Mouse (Mus musculus): ENCODE data around the gene Ak1. TPM values are rescaled to one million over a fixed set of nuclear protein-coding genes. Genes with fewer than 3 reads are reported as not detected.

Gene Ak1
- polyA plus RNA-seq, 1 experiment from 2014 or later, result 2.2 TPM

- H3K4me2 ChIP-seq, result no peak overlapping the region
- peaks cover 3% of the 10 kb centered on the region; the same call in 1 of the 2 replicates for H3K4me1 ChIP-seq (replicated peaks)
- peaks cover 3% of the 10 kb centered on the region; the same call in 1 of the 2 replicates for H3K9me3 ChIP-seq (replicated peaks)
- no peak overlapping the region for H3K9ac ChIP-seq
- ATAC-seq (ENCODE audit: low read depth) (no peak), DNase-seq (no peak)
- H3K4me3 ChIP-seq (replicated peaks), result no peak overlapping the region
- H3K36me3 ChIP-seq, result peaks cover 50% of the 10 kb centered on the region
- H3K27me3 ChIP-seq, result no peaks in the 10 kb centered on the region
- WGBS (ENCODE audit: insufficient replicate concordance), result 60% methylated on average over 7 of the region's 7 CpGs
- H3K27ac ChIP-seq, result no peak overlapping the region
Observed at GRCm38 (mm10) chr2:32680051-32680451, 58.5 kb downstream of the Ak1 start.

- Histone ChIP-seq H3K9me3 (replicated peaks) (peaks cover 3% of the 10 kb centered on the region; the same call in 1 of the 2 replicates), H3K9ac (no peak overlapping the region), H3K4me2 (no peak overlapping the region), H3K27ac (no peak overlapping the region), H3K36me3 (peaks cover 52% of the 10 kb centered on the region), H3K27me3 (no peaks in the 10 kb centered on the region), H3K4me3 (replicated peaks) (no peak overlapping the region), H3K4me1 (replicated peaks) (peaks cover 3% of the 10 kb centered on the region; the same call in 1 of the 2 replicates)
- no peak for DNase-seq
- no peak for ATAC-seq (ENCODE audit: low read depth)
- 79% methylated on average over 19 of the region's 19 CpGs for WGBS (ENCODE audit: insufficient replicate concordance)
Observed at GRCm38 (mm10) chr2:32680961-32681650, 59.5 kb downstream of the Ak1 start.

GRCm38 (mm10) chr2:32681754-32682153 lies 60.2 kb downstream of the Ak1 start:
- 65% methylated on average over 6 of the region's 6 CpGs for WGBS (ENCODE audit: insufficient replicate concordance)
- ATAC-seq (ENCODE audit: low read depth) (no peak), DNase-seq (no peak)
- no peak overlapping the region for H3K4me2 ChIP-seq
- peaks cover 59% of the 10 kb centered on the region for H3K36me3 ChIP-seq
- peaks cover 3% of the 10 kb centered on the region; the same call in 1 of the 2 replicates for H3K4me1 ChIP-seq (replicated peaks)
- H3K9me3 ChIP-seq (replicated peaks), result peaks cover 2% of the 10 kb centered on the region; the same call in 1 of the 2 replicates
- H3K27ac ChIP-seq, result no peak overlapping the region
- no peak overlapping the region for H3K4me3 ChIP-seq (replicated peaks)
- H3K27me3 ChIP-seq, result no peaks in the 10 kb centered on the region
- no peak overlapping the region for H3K9ac ChIP-seq

GRCm38 (mm10) chr2:32682721-32683417 lies 61.3 kb downstream of the Ak1 start:
- no peak for ATAC-seq (ENCODE audit: low read depth)
- peaks cover 70% of the 10 kb centered on the region for H3K36me3 ChIP-seq
- H3K9me3 ChIP-seq (replicated peaks), result no peaks in the 10 kb centered on the region
- no peak for DNase-seq
- H3K9ac ChIP-seq, result no peak overlapping the region
- no peaks in the 10 kb centered on the region for H3K27me3 ChIP-seq
- 76% methylated on average over 14 of the region's 14 CpGs for WGBS (ENCODE audit: insufficient replicate concordance)
- H3K4me2 ChIP-seq, result no peak overlapping the region
- H3K4me1 ChIP-seq (replicated peaks), result peaks cover 3% of the 10 kb centered on the region; the same call in 1 of the 2 replicates
- H3K27ac ChIP-seq, result no peak overlapping the region
- H3K4me3 ChIP-seq (replicated peaks), result no peak overlapping the region

GRCm38 (mm10) chr2:32683701-32684100 lies 62.1 kb downstream of the Ak1 start:
- no peaks in the 10 kb centered on the region for H3K27me3 ChIP-seq
- H3K9ac ChIP-seq, result no peak overlapping the region
- H3K4me1 ChIP-seq (replicated peaks), result peaks cover 3% of the 10 kb centered on the region; the same call in 1 of the 2 replicates
- peaks cover 77% of the 10 kb centered on the region for H3K36me3 ChIP-seq
- no peak for ATAC-seq (ENCODE audit: low read depth)
- DNase-seq, result no peak
- H3K4me2 ChIP-seq, result no peak overlapping the region
- 88% methylated on average over 10 of the region's 10 CpGs for WGBS (ENCODE audit: insufficient replicate concordance)
- H3K9me3 ChIP-seq (replicated peaks), result no peaks in the 10 kb centered on the region
- H3K27ac ChIP-seq, result no peak overlapping the region
- H3K4me3 ChIP-seq (replicated peaks), result no peak overlapping the region

MicroRNA genes within 50 kb of the gene (microRNA counts, 519-probe panel; counts per million panel counts)
- microRNA mmu-miR-1954, result 114 counts per million

Small RNAs within 50 kb of the gene (microRNA-seq; reads per million reads assigned to microRNA genes)
- not detected for gene Gm47291
- gene Mir1954, result not detected

Other genes starting within 250 kb of the Ak1 start
- gene 1110008P14Rik, start 239.8 kb upstream of the Ak1 start, polyA plus RNA-seq (2015; fragmentation: Nextera tagmentation; extraction: Ambion mirVana), result 35.3 and 39.2 TPM in 2 replicates
- 18.0 and 22.8 TPM in 2 replicates for gene Lcn2, start 233.5 kb upstream of the Ak1 start, polyA plus RNA-seq (2015; fragmentation: Nextera tagmentation; extraction: Ambion mirVana)
- gene Ptges2, start 225.9 kb upstream of the Ak1 start, polyA plus RNA-seq (2015; fragmentation: Nextera tagmentation; extraction: Ambion mirVana), result 14.1 and 15.5 TPM in 2 replicates
- gene Naif1, start 171.3 kb upstream of the Ak1 start, polyA plus RNA-seq (2015; fragmentation: Nextera tagmentation; extraction: Ambion mirVana), result 2.2 and 2.4 TPM in 2 replicates
- 8.7 and 9.2 TPM in 2 replicates for gene Slc25a25, start 170.3 kb upstream of the Ak1 start, polyA plus RNA-seq (2015; fragmentation: Nextera tagmentation; extraction: Ambion mirVana)
- gene Fam102a, start 86.4 kb upstream of the Ak1 start, polyA plus RNA-seq (2015; fragmentation: Nextera tagmentation; extraction: Ambion mirVana), result 1.0 and 1.1 TPM in 2 replicates
- 60.4 and 64.2 TPM in 2 replicates for gene Dpm2, start 50.9 kb upstream of the Ak1 start, polyA plus RNA-seq (2015; fragmentation: Nextera tagmentation; extraction: Ambion mirVana)
- 0.10 TPM in 1 of 2 replicates, not detected in the other for gene Pip5kl1, start 47.0 kb upstream of the Ak1 start, polyA plus RNA-seq (2015; fragmentation: Nextera tagmentation; extraction: Ambion mirVana)
- not detected in 2 replicates for gene 9430097D07Rik, start 46.1 kb upstream of the Ak1 start, polyA plus RNA-seq (2015; fragmentation: Nextera tagmentation; extraction: Ambion mirVana)
- gene St6galnac4, start 34.7 kb upstream of the Ak1 start, polyA plus RNA-seq (2015; fragmentation: Nextera tagmentation; extraction: Ambion mirVana), result 13.5 and 14.1 TPM in 2 replicates
- gene St6galnac6, start 22.0 kb upstream of the Ak1 start, polyA plus RNA-seq (2015; fragmentation: Nextera tagmentation; extraction: Ambion mirVana), result 10.0 and 12.8 TPM in 2 replicates
- 20.6 and 23.4 TPM in 2 replicates for gene Eng, start 24.8 kb downstream of the Ak1 start, polyA plus RNA-seq (2015; fragmentation: Nextera tagmentation; extraction: Ambion mirVana)
- 31.1 and 32.9 TPM in 2 replicates for gene Fpgs, start 82.4 kb downstream of the Ak1 start, polyA plus RNA-seq (2015; fragmentation: Nextera tagmentation; extraction: Ambion mirVana)
- gene Cdk9, start 91.3 kb downstream of the Ak1 start, polyA plus RNA-seq (2015; fragmentation: Nextera tagmentation; extraction: Ambion mirVana), result 60.4 TPM in 2 replicates
- gene Sh2d3c, start 99.3 kb downstream of the Ak1 start, polyA plus RNA-seq (2015; fragmentation: Nextera tagmentation; extraction: Ambion mirVana), result 5.4 and 5.6 TPM in 2 replicates
- gene 6330409D20Rik, start 119.3 kb downstream of the Ak1 start, polyA plus RNA-seq (2015; fragmentation: Nextera tagmentation; extraction: Ambion mirVana), result 0.15 TPM in 1 of 2 replicates, not detected in the other
- gene Tor2a, start 135.5 kb downstream of the Ak1 start, polyA plus RNA-seq (2015; fragmentation: Nextera tagmentation; extraction: Ambion mirVana), result 30.1 TPM in 2 replicates
- gene Ttc16, start 153.9 kb downstream of the Ak1 start, polyA plus RNA-seq (2015; fragmentation: Nextera tagmentation; extraction: Ambion mirVana), result 0.07 and 0.13 TPM in 2 replicates
- gene Ptrh1, start 154.0 kb downstream of the Ak1 start, polyA plus RNA-seq (2015; fragmentation: Nextera tagmentation; extraction: Ambion mirVana), result 2.4 and 3.6 TPM in 2 replicates
- 0.24 and 0.25 TPM in 2 replicates for gene Cfap157, start 162.7 kb downstream of the Ak1 start, polyA plus RNA-seq (2015; fragmentation: Nextera tagmentation; extraction: Ambion mirVana)
- 3.3 and 3.7 TPM in 2 replicates for gene Stxbp1, start 225.5 kb downstream of the Ak1 start, polyA plus RNA-seq (2015; fragmentation: Nextera tagmentation; extraction: Ambion mirVana)